Mouse (Mus musculus): ENCODE results near the gene Cav1. TPM values are rescaled to one million over a fixed set of nuclear protein-coding genes. Genes with fewer than 3 reads are reported as not detected.
A peak's percentile ranks its signal among the peaks of the same experiment; 100 is the strongest.

Gene Cav1
- total RNA-seq, 2 experiments from 2014 or later, result 15.5 to 20.0 TPM

- no peak for DNase-seq (ENCODE audit: low spot score in 2 of 2)
- intact Hi-C loops (cut with DNase I), result no loop called here
These were observed 8.8 kb downstream of the Cav1 start for GRCm38 (mm10) chr6:17314659-17315616.

GRCm38 (mm10) chr6:17316294-17317166 is 10.4 kb downstream of the Cav1 start:
- no peak for DNase-seq (ENCODE audit: low spot score in 2 of 2)

GRCm38 (mm10) chr6:17317167-17317524 is 11.0 kb downstream of the Cav1 start:
- DNase-seq (ENCODE audit: low spot score in 2 of 2), result no peak
- intact Hi-C loops (cut with DNase I), result no loop called here

More at GRCm38 (mm10) chr6:17316294-17317166, 10.4 kb downstream of the Cav1 start:
- intact Hi-C loops (cut with DNase I), result no loop called here

GRCm38 (mm10) chr6:17317944-17318343 is 11.8 kb downstream of the Cav1 start:
- intact Hi-C loops (cut with DNase I), result no loop called here
- DNase-seq (ENCODE audit: low spot score in 2 of 2), result no peak

GRCm38 (mm10) chr6:17321976-17322375 is 15.8 kb downstream of the Cav1 start:
- no peak for DNase-seq (ENCODE audit: low spot score in 2 of 2)
- intact Hi-C loops (cut with DNase I), result no loop called here

- intact Hi-C loops (cut with DNase I), result no loop called here
- DNase-seq (ENCODE audit: low spot score in 2 of 2), result no peak
These were observed 21.1 kb downstream of the Cav1 start for GRCm38 (mm10) chr6:17327216-17327615.

- intact Hi-C loops (cut with DNase I), result no loop called here
- no peak for DNase-seq (ENCODE audit: low spot score in 2 of 2)
These were observed 23.7 kb downstream of the Cav1 start for GRCm38 (mm10) chr6:17329801-17330200.

- intact Hi-C loops (cut with DNase I), result no loop called here
- no peak for DNase-seq (ENCODE audit: low spot score in 2 of 2)
These were observed 31.6 kb downstream of the Cav1 start for GRCm38 (mm10) chr6:17337724-17338123.

- DNase-seq (ENCODE audit: low spot score in 2 of 2), result no peak
These were observed 34.3 kb downstream of the Cav1 start for GRCm38 (mm10) chr6:17340406-17340805.

GRCm38 (mm10) chr6:17348011-17348410 is 41.9 kb downstream of the Cav1 start:
- intact Hi-C loops (cut with DNase I), result no loop called here
- DNase-seq (ENCODE audit: low spot score in 2 of 2), result no peak

More at GRCm38 (mm10) chr6:17340406-17340805, 34.3 kb downstream of the Cav1 start:
- intact Hi-C loops (cut with DNase I), result no loop called here

GRCm38 (mm10) chr6:17350803-17351202 is 44.7 kb downstream of the Cav1 start:
- DNase-seq (ENCODE audit: low spot score in 2 of 2), result no peak
- intact Hi-C loops (cut with DNase I), result no loop called here

- DNase-seq (ENCODE audit: low spot score in 2 of 2), result peak; percentile 11 to 33
- intact Hi-C loops (cut with DNase I), result loop anchor here (1.0 to 5.0 kb wide), 3 partner anchors 52 to 332 kb away; partner anchors contain the start of gene Cav1
These were observed 53.0 kb downstream of the Cav1 start for GRCm38 (mm10) chr6:17358896-17359690.

GRCm38 (mm10) chr6:17362771-17363170 is 56.6 kb downstream of the Cav1 start:
- intact Hi-C loops (cut with DNase I), result loop anchor here (2.0 kb wide), 1 partner anchor 226 kb away; no protein-coding TSS in a partner anchor

GRCm38 (mm10) chr6:17363446-17364179 is 57.5 kb downstream of the Cav1 start:
- no peak for DNase-seq (ENCODE audit: low spot score in 2 of 2)
- intact Hi-C loops (cut with DNase I), result loop anchor here (2.0 kb wide), 1 partner anchor 225 kb away; no protein-coding TSS in a partner anchor

More at GRCm38 (mm10) chr6:17362771-17363170, 56.6 kb downstream of the Cav1 start:
- DNase-seq (ENCODE audit: low spot score in 2 of 2), result no peak

- no peak for DNase-seq (ENCODE audit: low spot score in 2 of 2)
- intact Hi-C loops (cut with DNase I), result no loop called here
These were observed 68.2 kb downstream of the Cav1 start for GRCm38 (mm10) chr6:17374326-17374725.

GRCm38 (mm10) chr6:17377371-17377770 is 71.2 kb downstream of the Cav1 start:
- no peak for DNase-seq (ENCODE audit: low spot score in 2 of 2)
- intact Hi-C loops (cut with DNase I), result no loop called here

GRCm38 (mm10) chr6:17380102-17380501 is 74.0 kb downstream of the Cav1 start:
- intact Hi-C loops (cut with DNase I), result no loop called here
- no peak for DNase-seq (ENCODE audit: low spot score in 2 of 2)

- intact Hi-C loops (cut with DNase I), result no loop called here
- no peak for DNase-seq (ENCODE audit: low spot score in 2 of 2)
These were observed 75.6 kb downstream of the Cav1 start for GRCm38 (mm10) chr6:17381690-17382089.

- intact Hi-C loops (cut with DNase I), result no loop called here
- no peak for DNase-seq (ENCODE audit: low spot score in 2 of 2)
These were observed 79.4 kb downstream of the Cav1 start for GRCm38 (mm10) chr6:17385531-17385930.

Measured in left cerebral cortex, postnatal 36 days (tissue).